Mouse (Mus musculus): ENCODE results near the gene Ric1.
"Not testable (repeated sequence)": the region's sequence is repeated elsewhere in the genome, so short reads cannot be mapped to it uniquely, and the experiment has no call there.

Ric1 gene

GRCm38 (mm10) chr19:29593783-29594182 lies 71.7 kb downstream of the Ric1 start:
- H3K36me3 ChIP-seq (ENCODE audit: control insufficient read depth, insufficient read depth, low read length, poor library complexity, severe bottlenecking); DNase-seq (ENCODE audit: low read depth, low spot score); H3K27me3 ChIP-seq (ENCODE audit: control insufficient read depth, insufficient read depth, low read length, poor library complexity, severe bottlenecking): not testable (repeated sequence)

GRCm38 (mm10) chr19:29596276-29596675 lies 74.2 kb downstream of the Ric1 start:
- H3K36me3 ChIP-seq (ENCODE audit: control insufficient read depth, insufficient read depth, low read length, poor library complexity, severe bottlenecking), result peaks cover 13% of the 10 kb centered on the region; the same call in 1 of the 2 replicates
- DNase-seq (ENCODE audit: low read depth, low spot score), result no peak
- no peaks in the 10 kb centered on the region for H3K27me3 ChIP-seq (ENCODE audit: control insufficient read depth, insufficient read depth, low read length, poor library complexity, severe bottlenecking)

- DNase-seq (ENCODE audit: low read depth, low spot score), result peak; percentile 42
- H3K36me3 ChIP-seq (ENCODE audit: control insufficient read depth, insufficient read depth, low read length, poor library complexity, severe bottlenecking), result peaks cover 13% of the 10 kb centered on the region; the same call in 1 of the 2 replicates
- no peaks in the 10 kb centered on the region for H3K27me3 ChIP-seq (ENCODE audit: control insufficient read depth, insufficient read depth, low read length, poor library complexity, severe bottlenecking)
These were observed 74.9 kb downstream of the Ric1 start for GRCm38 (mm10) chr19:29596985-29597384.

GRCm38 (mm10) chr19:29598981-29599380 lies 76.9 kb downstream of the Ric1 start:
- DNase-seq (ENCODE audit: low read depth, low spot score), result no peak
- H3K36me3 ChIP-seq (ENCODE audit: control insufficient read depth, insufficient read depth, low read length, poor library complexity, severe bottlenecking), result peaks cover 18% of the 10 kb centered on the region
- no peaks in the 10 kb centered on the region for H3K27me3 ChIP-seq (ENCODE audit: control insufficient read depth, insufficient read depth, low read length, poor library complexity, severe bottlenecking)

- Histone ChIP-seq H3K36me3 (ENCODE audit: control insufficient read depth, insufficient read depth, low read length, poor library complexity, severe bottlenecking) (peaks cover 13% of the 10 kb centered on the region), H3K27me3 (ENCODE audit: control insufficient read depth, insufficient read depth, low read length, poor library complexity, severe bottlenecking) (no peaks in the 10 kb centered on the region)
- no peak for DNase-seq (ENCODE audit: low read depth, low spot score)
These were observed 81.7 kb downstream of the Ric1 start for GRCm38 (mm10) chr19:29603548-29604353.

GRCm38 (mm10) chr19:29604653-29605052 lies 82.6 kb downstream of the Ric1 start:
- DNase-seq (ENCODE audit: low read depth, low spot score), result no peak
- Histone ChIP-seq H3K36me3 (ENCODE audit: control insufficient read depth, insufficient read depth, low read length, poor library complexity, severe bottlenecking) (peaks cover 13% of the 10 kb centered on the region), H3K27me3 (ENCODE audit: control insufficient read depth, insufficient read depth, low read length, poor library complexity, severe bottlenecking) (no peaks in the 10 kb centered on the region)

- DNase-seq (ENCODE audit: low read depth, low spot score), result no peak
- H3K36me3 ChIP-seq (ENCODE audit: control insufficient read depth, insufficient read depth, low read length, poor library complexity, severe bottlenecking), result peaks cover 10% of the 10 kb centered on the region
These were observed 85.4 kb downstream of the Ric1 start for GRCm38 (mm10) chr19:29607521-29607920.

GRCm38 (mm10) chr19:29608212-29608611 lies 86.1 kb downstream of the Ric1 start:
- Histone ChIP-seq H3K27me3 (ENCODE audit: control insufficient read depth, insufficient read depth, low read length, poor library complexity, severe bottlenecking) (no peaks in the 10 kb centered on the region), H3K36me3 (ENCODE audit: control insufficient read depth, insufficient read depth, low read length, poor library complexity, severe bottlenecking) (peaks cover 9% of the 10 kb centered on the region)
- DNase-seq (ENCODE audit: low read depth, low spot score), result no peak

More at GRCm38 (mm10) chr19:29607521-29607920, 85.4 kb downstream of the Ric1 start:
- H3K27me3 ChIP-seq (ENCODE audit: control insufficient read depth, insufficient read depth, low read length, poor library complexity, severe bottlenecking), result no peaks in the 10 kb centered on the region

- DNase-seq (ENCODE audit: low read depth, low spot score), result no peak
- peaks cover 7% of the 10 kb centered on the region for H3K36me3 ChIP-seq (ENCODE audit: control insufficient read depth, insufficient read depth, low read length, poor library complexity, severe bottlenecking)
- H3K27me3 ChIP-seq (ENCODE audit: control insufficient read depth, insufficient read depth, low read length, poor library complexity, severe bottlenecking), result no peaks in the 10 kb centered on the region
These were observed 88.8 kb downstream of the Ric1 start for GRCm38 (mm10) chr19:29610907-29611306.

- peaks cover 7% of the 10 kb centered on the region for H3K36me3 ChIP-seq (ENCODE audit: control insufficient read depth, insufficient read depth, low read length, poor library complexity, severe bottlenecking)
- no peaks in the 10 kb centered on the region for H3K27me3 ChIP-seq (ENCODE audit: control insufficient read depth, insufficient read depth, low read length, poor library complexity, severe bottlenecking)
- no peak for DNase-seq (ENCODE audit: low read depth, low spot score)
These were observed 90.0 kb downstream of the Ric1 start for GRCm38 (mm10) chr19:29612102-29612501.

- peak; percentile 59 for DNase-seq (ENCODE audit: low read depth, low spot score)
- no peaks in the 10 kb centered on the region for H3K27me3 ChIP-seq (ENCODE audit: control insufficient read depth, insufficient read depth, low read length, poor library complexity, severe bottlenecking)
- H3K36me3 ChIP-seq (ENCODE audit: control insufficient read depth, insufficient read depth, low read length, poor library complexity, severe bottlenecking), result peaks cover 9% of the 10 kb centered on the region; the same call in 1 of the 2 replicates
These were observed 119.0 kb downstream of the Ric1 start for GRCm38 (mm10) chr19:29641055-29641454.

- DNase-seq (ENCODE audit: low read depth, low spot score), result no peak
- no peaks in the 10 kb centered on the region for H3K27me3 ChIP-seq (ENCODE audit: control insufficient read depth, insufficient read depth, low read length, poor library complexity, severe bottlenecking)
- H3K36me3 ChIP-seq (ENCODE audit: control insufficient read depth, insufficient read depth, low read length, poor library complexity, severe bottlenecking), result peaks cover 7% of the 10 kb centered on the region; the same call in 1 of the 2 replicates
These were observed 119.4 kb downstream of the Ric1 start for GRCm38 (mm10) chr19:29641510-29641909.

- Histone ChIP-seq H3K27me3 (ENCODE audit: control insufficient read depth, insufficient read depth, low read length, poor library complexity, severe bottlenecking) (no peaks in the 10 kb centered on the region), H3K36me3 (ENCODE audit: control insufficient read depth, insufficient read depth, low read length, poor library complexity, severe bottlenecking) (peaks cover 7% of the 10 kb centered on the region; the same call in 1 of the 2 replicates)
- no peak for DNase-seq (ENCODE audit: low read depth, low spot score)
These were observed 120.1 kb downstream of the Ric1 start for GRCm38 (mm10) chr19:29642211-29642610.

GRCm38 (mm10) chr19:29643194-29643922 lies 121.3 kb downstream of the Ric1 start:
- no peaks in the 10 kb centered on the region for H3K27me3 ChIP-seq (ENCODE audit: control insufficient read depth, insufficient read depth, low read length, poor library complexity, severe bottlenecking)
- DNase-seq (ENCODE audit: low read depth, low spot score), result no peak
- H3K36me3 ChIP-seq (ENCODE audit: control insufficient read depth, insufficient read depth, low read length, poor library complexity, severe bottlenecking), result 0 out of 2 replicates have a peak, but pooled peaks cover 5% of the 10 kb centered on the region

GRCm38 (mm10) chr19:29644747-29645146 lies 122.7 kb downstream of the Ric1 start:
- peak; percentile 30 for DNase-seq (ENCODE audit: low read depth, low spot score)
- Histone ChIP-seq H3K27me3 (ENCODE audit: control insufficient read depth, insufficient read depth, low read length, poor library complexity, severe bottlenecking) (no peaks in the 10 kb centered on the region), H3K36me3 (ENCODE audit: control insufficient read depth, insufficient read depth, low read length, poor library complexity, severe bottlenecking) (0 out of 2 replicates have a peak, but pooled peaks cover 5% of the 10 kb centered on the region)

All from splenic B cell, adult 2 months (primary cell).